Mouse (Mus musculus) heart, embryonic 13.5 days (tissue): ENCODE measurements around the gene Rccd1. TPM values are rescaled to one million over a fixed set of nuclear protein-coding genes. Genes with fewer than 3 reads are reported as not detected.

Experiments used
- ATAC-seq: fragments of 200-750 bp; cut with Nextera tagmentation; 2 replicates; pipeline ENCODE4 v1.8.0; 2017; ENCODE audit warnings: moderate TSS enrichment; ENCODE audit not compliant: insufficient number of reproducible peaks, low FRiP score, low TSS enrichment; ENCODE audit errors: extremely low read depth
- H3K27ac ChIP-seq: fragments of 300-500 bp; sonication (generic); replicated peaks from 2 replicates; pipeline ENCODE4 v1.5.1; 2015; ENCODE audit warnings: moderate library complexity, mild to moderate bottlenecking, inconsistent platforms
- H3K27me3 ChIP-seq: fragments of 300-500 bp; sonication (generic); replicated peaks from 2 replicates; pipeline ENCODE4 v1.6.1; 2015; ENCODE audit warnings: mild to moderate bottlenecking, inconsistent platforms
- H3K36me3 ChIP-seq: fragments of 300-500 bp; sonication (generic); 2 replicates; pipeline ENCODE4 v1.6.1; 2015; ENCODE audit warnings: mild to moderate bottlenecking, inconsistent platforms
- H3K4me1 ChIP-seq: fragments of 300-500 bp; sonication (generic); 2 replicates; pipeline ENCODE4 v1.6.1; 2015; ENCODE audit warnings: inconsistent platforms
- H3K4me2 ChIP-seq: fragments of 300-500 bp; sonication (generic); 2 replicates; pipeline ENCODE4 v1.6.1; 2015; ENCODE audit warnings: inconsistent platforms, mild to moderate bottlenecking, moderate library complexity
- H3K4me3 ChIP-seq: fragments of 300-500 bp; sonication (generic); 2 replicates; pipeline ENCODE4 v1.5.1; 2015; ENCODE audit warnings: moderate library complexity, mild to moderate bottlenecking, inconsistent platforms
- H3K9ac ChIP-seq: fragments of 300-500 bp; sonication (generic); 2 replicates; pipeline ENCODE4 v1.6.1; 2015; ENCODE audit warnings: inconsistent platforms, mild to moderate bottlenecking, moderate library complexity
- H3K9me3 ChIP-seq: fragments of 300-500 bp; sonication (generic); 2 replicates; pipeline ENCODE4 v1.6.1; 2016; ENCODE audit warnings: inconsistent platforms
- WGBS: fragments of 180-500 bp; shearing (Covaris S2); methylation state at CpG from one replicate; pipeline ENCODE4 v1.1.7; 2015; ENCODE audit warnings: mixed read lengths; 5-methylcytosine and 5-hydroxymethylcytosine counted together
- polyA plus RNA-seq: library from polyadenylated mRNA; unstranded; fragments of >200 nt; fragmentation: Nextera tagmentation; extraction: Ambion mirVana; gene quantifications from 2 replicates; pipeline ENCODE4 v1.2.1, GENCODE M21; 2015

Rccd1 gene
- polyA plus RNA-seq, 1 experiment from 2014 or later = 7.3 TPM

GRCm38 (mm10) chr7:80368009-80368408, 43.8 kb upstream of the Rccd1 start:
- H3K4me3 ChIP-seq = no peak overlapping the region
- H3K9ac ChIP-seq = peak overlapping the region; percentile 50; the same call in 1 of the 2 replicates
- peaks cover 57% of the 10 kb centered on the region for H3K36me3 ChIP-seq
- peak overlapping the region; percentile 61 for H3K27ac ChIP-seq
- peaks cover 31% of the 10 kb centered on the region for H3K4me1 ChIP-seq
- ATAC-seq = no peak
- no peaks in the 10 kb centered on the region for H3K9me3 ChIP-seq
- H3K27me3 ChIP-seq = no peaks in the 10 kb centered on the region
- 0 out of 2 replicates have a peak overlapping the region, but pooled peaks have one; percentile 85 for H3K4me2 ChIP-seq
- WGBS = 79% methylated on average over 9 of the region's 9 CpGs

GRCm38 (mm10) chr7:80367232-80367631, 43.0 kb upstream of the Rccd1 start:
- Histone ChIP-seq H3K36me3 (peaks cover 65% of the 10 kb centered on the region), H3K4me3 (no peak overlapping the region), H3K9me3 (no peaks in the 10 kb centered on the region), H3K4me2 (no peak overlapping the region), H3K9ac (no peak overlapping the region), H3K27me3 (no peaks in the 10 kb centered on the region), H3K27ac (no peak overlapping the region), H3K4me1 (peaks cover 31% of the 10 kb centered on the region)
- ATAC-seq = no peak
- WGBS = 92% methylated on average over 7 of the region's 7 CpGs

GRCm38 (mm10) chr7:80365759-80366158, 41.5 kb upstream of the Rccd1 start:
- no peak overlapping the region for H3K4me3 ChIP-seq
- H3K9ac ChIP-seq = no peak overlapping the region
- no peaks in the 10 kb centered on the region for H3K27me3 ChIP-seq
- H3K9me3 ChIP-seq = no peaks in the 10 kb centered on the region
- no peak for ATAC-seq
- 60% methylated on average over 2 of the region's 2 CpGs for WGBS
- H3K4me1 ChIP-seq = peaks cover 29% of the 10 kb centered on the region
- H3K27ac ChIP-seq = no peak overlapping the region
- H3K4me2 ChIP-seq = no peak overlapping the region
- H3K36me3 ChIP-seq = peaks cover 79% of the 10 kb centered on the region

DNA sequence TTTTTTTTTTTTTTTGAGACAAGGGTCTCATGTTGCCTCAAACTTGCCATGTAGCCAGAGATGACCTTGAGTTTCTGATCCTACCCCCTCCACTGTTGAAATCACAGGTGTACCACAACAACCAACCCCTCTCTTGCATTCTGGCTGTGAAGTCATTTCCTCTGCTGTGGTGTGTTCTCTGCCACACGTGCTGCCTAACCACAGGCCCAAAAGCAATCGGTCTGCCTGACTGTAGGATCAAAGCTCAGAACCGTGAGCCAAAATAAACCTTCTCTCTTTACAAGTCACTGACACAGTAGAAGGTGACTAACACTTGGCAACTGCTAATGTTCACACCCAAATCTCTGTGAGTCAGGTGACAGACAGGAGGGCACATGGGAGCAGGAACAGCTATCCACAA, 36.2 kb upstream of the Rccd1 start:
- H3K9ac ChIP-seq = no peak overlapping the region
- no peak for ATAC-seq
- WGBS = 47% methylated on average over 3 of the region's 3 CpGs
- no peak overlapping the region for H3K4me3 ChIP-seq
- H3K27ac ChIP-seq = no peak overlapping the region
- no peak overlapping the region for H3K4me2 ChIP-seq
- H3K27me3 ChIP-seq = no peaks in the 10 kb centered on the region
- no peaks in the 10 kb centered on the region for H3K9me3 ChIP-seq
- peaks cover 100% of the 10 kb centered on the region for H3K36me3 ChIP-seq
- peaks cover 21% of the 10 kb centered on the region for H3K4me1 ChIP-seq

DNA sequence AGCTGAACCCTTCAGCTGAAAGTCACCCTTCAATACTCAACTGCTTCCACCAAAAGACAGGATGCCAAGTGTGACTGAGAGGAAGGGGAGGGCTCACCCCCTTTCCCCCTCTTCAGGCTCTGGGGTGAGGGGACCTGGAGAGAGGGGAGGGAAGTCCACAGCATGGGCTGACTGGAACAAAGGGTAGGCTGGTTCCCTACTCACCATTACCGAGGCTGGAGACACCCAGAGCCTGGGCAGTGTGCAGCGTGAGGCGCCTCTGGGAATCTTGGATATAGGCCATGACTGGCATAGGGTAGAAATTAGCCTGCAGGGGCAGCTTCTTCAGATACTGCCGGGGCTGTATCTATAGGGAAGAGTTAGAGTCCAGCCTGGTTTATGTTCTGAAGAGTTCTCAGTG, 33.8 kb upstream of the Rccd1 start:
- 66% methylated on average over 4 of the region's 4 CpGs for WGBS
- ATAC-seq = no peak
- no peak overlapping the region for H3K9ac ChIP-seq

DNA sequence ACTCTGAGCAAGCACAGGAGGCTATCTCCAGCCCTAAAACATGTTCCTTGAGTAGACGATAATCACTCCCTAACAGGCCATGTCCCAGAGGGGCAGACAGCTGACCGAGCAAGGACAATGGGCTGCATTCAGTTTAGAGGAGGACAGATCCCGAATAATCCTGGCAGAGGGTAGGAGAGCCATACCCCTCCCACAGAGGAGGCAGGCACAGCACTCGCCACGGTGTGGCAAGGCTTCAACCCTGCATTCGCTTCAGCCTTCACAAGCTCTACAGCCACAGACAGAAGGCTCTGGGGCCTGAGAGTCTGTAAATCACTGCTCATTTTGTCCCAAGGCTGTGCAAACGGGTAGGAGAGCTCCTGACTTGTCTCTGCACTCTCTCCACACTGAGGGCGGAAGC, 32.9 kb upstream of the Rccd1 start:
- peak overlapping the region; percentile 70 for H3K27ac ChIP-seq
- H3K36me3 ChIP-seq = peaks cover 96% of the 10 kb centered on the region
- 55% methylated on average over 8 of the region's 8 CpGs for WGBS

More for the DNA sequence above, 33.8 kb upstream of the Rccd1 start:
- H3K36me3 ChIP-seq = peaks cover 96% of the 10 kb centered on the region
- no peaks in the 10 kb centered on the region for H3K9me3 ChIP-seq
- H3K27ac ChIP-seq = peak overlapping the region; percentile 70
- no peaks in the 10 kb centered on the region for H3K27me3 ChIP-seq
- H3K4me3 ChIP-seq = no peak overlapping the region
- no peak overlapping the region for H3K4me2 ChIP-seq
- peaks cover 21% of the 10 kb centered on the region for H3K4me1 ChIP-seq

DNA sequence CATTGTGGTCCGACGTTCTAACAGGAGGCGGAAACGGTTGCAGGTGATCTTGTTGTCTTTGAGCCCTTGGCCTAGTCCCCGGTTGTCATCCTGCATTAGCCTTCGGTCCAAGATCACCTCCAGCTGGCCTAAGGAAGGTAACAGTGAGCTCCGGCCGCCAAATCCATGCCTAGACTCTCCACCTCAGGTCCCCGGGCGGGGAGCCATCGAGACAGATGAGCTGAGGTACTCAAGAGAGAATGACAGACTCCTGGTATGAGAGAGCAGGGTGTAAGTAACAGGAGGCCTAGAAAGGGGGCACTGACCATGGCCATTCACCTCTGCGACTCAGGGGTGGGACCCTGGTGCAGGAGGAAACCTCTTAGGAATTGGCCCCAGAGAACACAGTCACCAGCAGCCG, 32.1 kb upstream of the Rccd1 start:
- H3K27me3 ChIP-seq = no peaks in the 10 kb centered on the region
- peaks cover 94% of the 10 kb centered on the region for H3K36me3 ChIP-seq
- H3K4me2 ChIP-seq = no peak overlapping the region
- H3K4me1 ChIP-seq = peaks cover 21% of the 10 kb centered on the region
- H3K9me3 ChIP-seq = no peaks in the 10 kb centered on the region
- no peak overlapping the region for H3K4me3 ChIP-seq
- no peak overlapping the region for H3K9ac ChIP-seq
- peak overlapping the region; percentile 67 for H3K27ac ChIP-seq
- no peak for ATAC-seq
- WGBS = 87% methylated on average over 13 of the region's 13 CpGs

More for the DNA sequence above, 32.9 kb upstream of the Rccd1 start:
- H3K27me3 ChIP-seq = no peaks in the 10 kb centered on the region
- peaks cover 21% of the 10 kb centered on the region for H3K4me1 ChIP-seq
- no peak overlapping the region for H3K9ac ChIP-seq
- H3K4me3 ChIP-seq = no peak overlapping the region
- ATAC-seq = no peak
- no peaks in the 10 kb centered on the region for H3K9me3 ChIP-seq
- no peak overlapping the region for H3K4me2 ChIP-seq

DNA sequence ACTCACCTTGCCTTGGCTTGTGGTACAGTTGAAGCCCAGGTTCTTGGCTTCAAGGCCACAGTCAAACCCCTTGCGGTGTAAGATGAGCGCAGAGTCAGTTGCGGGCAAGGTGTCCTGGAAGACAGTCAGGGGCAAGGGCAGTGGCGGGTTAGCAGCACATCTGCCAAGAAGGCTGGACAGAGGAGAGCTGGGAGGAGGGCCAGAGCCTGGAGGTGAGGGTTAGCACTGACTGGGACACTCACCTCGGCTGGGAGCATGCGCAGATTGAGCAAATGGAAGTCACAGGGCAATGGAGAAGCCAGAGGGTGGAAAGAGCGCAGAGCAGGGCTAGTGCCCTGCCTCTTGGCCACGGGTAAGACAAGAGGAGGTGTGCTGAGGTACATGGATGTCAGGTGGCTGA, 28.7 kb upstream of the Rccd1 start:
- ATAC-seq = no peak
- Histone ChIP-seq H3K4me3 (no peak overlapping the region), H3K36me3 (peaks cover 83% of the 10 kb centered on the region), H3K27me3 (no peaks in the 10 kb centered on the region), H3K27ac (no peak overlapping the region), H3K4me2 (no peak overlapping the region), H3K9me3 (no peaks in the 10 kb centered on the region), H3K4me1 (peaks cover 15% of the 10 kb centered on the region), H3K9ac (no peak overlapping the region)
- 93% methylated on average over 8 of the region's 8 CpGs for WGBS

DNA sequence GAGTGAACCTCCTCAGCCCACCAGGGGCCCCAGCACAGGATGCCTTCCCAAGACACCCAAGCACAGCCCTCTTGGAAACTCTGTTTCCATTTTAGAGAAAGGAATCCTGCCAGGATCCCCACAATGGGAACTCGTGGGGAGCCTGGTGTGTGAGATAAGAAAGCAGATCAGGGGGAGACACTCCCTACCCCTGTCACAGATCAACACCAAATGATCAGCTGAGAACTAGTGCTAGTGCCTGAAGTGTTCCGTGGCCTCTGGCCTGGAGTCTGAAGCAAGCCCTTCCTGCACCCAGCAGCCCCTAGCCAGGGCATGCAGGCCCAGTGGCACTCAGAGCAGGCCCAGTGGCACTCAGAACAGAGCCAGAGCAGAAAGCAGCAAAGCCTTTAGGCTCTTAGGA, 26.6 kb upstream of the Rccd1 start:
- ATAC-seq = no peak
- H3K9me3 ChIP-seq = no peaks in the 10 kb centered on the region
- H3K4me3 ChIP-seq = no peak overlapping the region
- peaks cover 62% of the 10 kb centered on the region for H3K36me3 ChIP-seq
- H3K4me1 ChIP-seq = peaks cover 16% of the 10 kb centered on the region
- H3K9ac ChIP-seq = no peak overlapping the region
- WGBS = 43% methylated on average over 2 of the region's 2 CpGs
- H3K4me2 ChIP-seq = no peak overlapping the region
- H3K27me3 ChIP-seq = no peaks in the 10 kb centered on the region
- no peak overlapping the region for H3K27ac ChIP-seq

DNA sequence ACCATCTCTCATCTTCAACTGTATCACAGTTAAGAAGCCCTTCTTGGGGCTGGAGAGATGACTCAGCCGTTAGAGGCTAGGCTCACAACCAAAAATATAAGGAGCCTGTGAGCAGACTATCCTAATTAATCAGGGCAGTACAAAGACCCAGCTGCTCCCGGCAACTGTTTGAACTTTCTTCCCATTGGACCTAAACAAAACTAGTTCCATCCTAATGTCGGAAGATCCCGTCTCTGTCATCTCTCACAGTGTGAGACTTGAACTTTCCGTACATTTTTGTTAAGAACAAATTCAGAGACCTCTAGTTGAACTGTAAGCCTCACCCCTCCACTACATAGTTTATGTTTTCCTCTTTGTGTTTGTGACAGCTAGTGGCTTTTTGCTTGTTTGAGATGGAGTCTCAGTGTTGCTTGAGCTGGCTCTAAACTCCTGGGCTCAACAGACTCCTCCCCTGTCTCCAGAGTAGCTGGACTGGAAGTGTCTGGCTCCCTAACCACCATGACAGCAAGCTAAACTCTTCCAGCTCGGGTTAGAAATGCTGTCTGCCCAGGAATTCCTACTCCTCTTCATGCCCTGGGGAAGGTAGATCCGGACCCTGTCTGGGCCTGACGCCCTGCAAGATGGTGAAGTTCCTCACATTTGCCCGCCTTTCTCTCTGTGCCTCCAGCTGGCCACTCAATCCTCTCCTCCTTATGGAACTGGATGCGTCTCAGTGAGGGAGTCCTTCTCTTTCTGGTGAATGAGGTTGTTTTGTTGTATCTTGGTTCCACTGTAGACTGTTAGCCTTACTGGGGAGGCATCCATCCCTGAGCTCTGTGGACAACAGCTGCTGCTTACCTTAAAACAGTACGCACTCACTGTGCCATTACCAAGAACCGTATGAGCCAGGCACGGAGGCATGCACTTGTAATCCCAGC, 23.7 kb upstream of the Rccd1 start:
- Histone ChIP-seq H3K36me3 (peaks cover 42% of the 10 kb centered on the region), H3K27me3 (no peaks in the 10 kb centered on the region), H3K9me3 (no peaks in the 10 kb centered on the region), H3K9ac (0 out of 2 replicates have a peak overlapping the region, but pooled peaks have one; percentile 28), H3K4me1 (peaks cover 24% of the 10 kb centered on the region), H3K4me2 (no peak overlapping the region), H3K27ac (no peak overlapping the region), H3K4me3 (no peak overlapping the region)
- WGBS = 66% methylated on average over 13 of the region's 13 CpGs
- no peak for ATAC-seq

GRCm38 (mm10) chr7:80346830-80347229, 22.6 kb upstream of the Rccd1 start:
- ATAC-seq = no peak
- H3K4me1 ChIP-seq = peaks cover 34% of the 10 kb centered on the region
- no peaks in the 10 kb centered on the region for H3K27me3 ChIP-seq
- H3K36me3 ChIP-seq = peaks cover 32% of the 10 kb centered on the region
- WGBS = 60% methylated on average over 5 of the region's 5 CpGs
- H3K9ac ChIP-seq = no peak overlapping the region
- H3K4me2 ChIP-seq = no peak overlapping the region
- no peak overlapping the region for H3K27ac ChIP-seq
- no peaks in the 10 kb centered on the region for H3K9me3 ChIP-seq
- H3K4me3 ChIP-seq = no peak overlapping the region

DNA sequence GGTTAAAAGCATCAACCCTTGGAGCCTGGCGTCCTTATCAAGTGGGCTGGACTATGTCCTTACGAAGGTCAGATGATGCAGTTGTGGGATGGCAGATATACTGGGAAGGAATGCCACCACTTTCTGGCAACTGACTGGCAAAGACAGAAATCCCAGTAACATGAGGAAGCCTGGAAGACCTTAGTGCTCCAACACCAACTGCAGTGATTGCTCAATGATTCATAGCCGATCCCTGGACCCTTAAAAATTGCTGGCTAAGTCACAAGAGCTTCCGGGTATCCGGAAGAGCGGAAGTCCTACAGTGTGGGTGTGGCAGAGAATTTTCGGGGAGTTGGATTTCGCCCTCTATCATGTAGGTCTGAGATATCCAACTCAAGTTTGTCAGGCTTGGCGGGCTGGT, 21.9 kb upstream of the Rccd1 start:
- ATAC-seq = no peak
- Histone ChIP-seq H3K4me1 (peaks cover 41% of the 10 kb centered on the region), H3K27me3 (no peaks in the 10 kb centered on the region), H3K4me3 (no peak overlapping the region), H3K9ac (no peak overlapping the region), H3K9me3 (no peaks in the 10 kb centered on the region), H3K36me3 (peaks cover 27% of the 10 kb centered on the region), H3K4me2 (no peak overlapping the region), H3K27ac (no peak overlapping the region)
- WGBS = 80% methylated on average over 9 of the region's 9 CpGs
